Mouse (Mus musculus): ENCODE data around the gene Nphp4.

- no peak for TF ChIP-seq CTCF (IDR thresholded peaks at IDR 0.05; ENCODE audit: borderline replicate concordance, insufficient read depth, low read length)
- TF ChIP-seq POLR2A (IDR thresholded peaks at IDR 0.05; ENCODE audit: low read depth, low read length), result no peak
These were observed 19.9 kb upstream of the Nphp4 start for GRCm38 (mm10) chr4:152456609-152457008.
